Mouse (Mus musculus): ENCODE measurements around the gene Fn1.

DNA sequence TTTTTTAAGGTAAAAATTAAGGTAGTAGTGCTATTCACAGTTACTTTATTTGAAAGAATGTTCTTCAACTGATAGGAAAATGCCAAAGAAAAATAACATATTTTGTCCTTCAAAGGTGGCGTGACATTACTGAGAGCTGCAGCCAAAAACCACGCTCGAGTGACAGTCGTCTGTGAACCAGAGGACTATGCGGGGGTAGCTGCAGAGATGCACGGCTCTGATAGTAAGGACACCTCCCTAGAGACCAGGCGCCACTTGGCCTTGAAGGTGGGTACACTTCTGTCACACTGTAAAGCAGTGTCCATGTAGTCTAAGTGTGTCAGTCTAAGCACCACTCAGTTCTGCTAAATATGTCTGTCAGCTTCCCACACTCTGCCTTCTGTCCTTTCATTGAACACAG is 88.7 kb downstream of the Fn1 start:
- TF ChIP-seq POLR2A (IDR thresholded peaks at IDR 0.05; ENCODE audit: extremely low read depth, insufficient read depth, low read length) (no peak), CTCF (IDR thresholded peaks at IDR 0.05; ENCODE audit: extremely low read depth, insufficient read depth, low read length) (no peak)
